Mouse (Mus musculus): ENCODE results near the gene Zfp644. TPM values are rescaled to one million over a fixed set of nuclear protein-coding genes. Genes with fewer than 3 reads are reported as not detected.

The Zfp644 gene
- polyA plus RNA-seq, 1 experiment from 2014 or later: 86.4 TPM

- ATAC-seq (replicated peaks; ENCODE audit: low FRiP score) (no peak), DNase-seq (ENCODE audit: low spot score) (no peak)
- H3K4me2 ChIP-seq (ENCODE audit: low read depth, low read length, severe bottlenecking): no peak overlapping the region
- H3K9ac ChIP-seq (ENCODE audit: low read length): no peak overlapping the region
- H3K4me3 ChIP-seq (ENCODE audit: low read depth, low read length): no peak overlapping the region
- H3K9me3 ChIP-seq (ENCODE audit: control insufficient read depth, low read length): no peaks in the 10 kb centered on the region
- no peaks in the 10 kb centered on the region for H3K36me3 ChIP-seq (ENCODE audit: control insufficient read depth, insufficient read depth, low read length)
- H3K27me3 ChIP-seq (ENCODE audit: control insufficient read depth, insufficient read depth, low read length): no peaks in the 10 kb centered on the region
- H3K4me1 ChIP-seq (replicated peaks; ENCODE audit: control insufficient read depth, insufficient read depth, low read length): no peaks in the 10 kb centered on the region
- H3K27ac ChIP-seq (ENCODE audit: low read depth, low read length): no peak overlapping the region
- WGBS: 91% methylated on average over 5 of the region's 5 CpGs
Measured at GRCm38 (mm10) chr5:106604381-106604780, 92.7 kb downstream of the Zfp644 start.

DNA sequence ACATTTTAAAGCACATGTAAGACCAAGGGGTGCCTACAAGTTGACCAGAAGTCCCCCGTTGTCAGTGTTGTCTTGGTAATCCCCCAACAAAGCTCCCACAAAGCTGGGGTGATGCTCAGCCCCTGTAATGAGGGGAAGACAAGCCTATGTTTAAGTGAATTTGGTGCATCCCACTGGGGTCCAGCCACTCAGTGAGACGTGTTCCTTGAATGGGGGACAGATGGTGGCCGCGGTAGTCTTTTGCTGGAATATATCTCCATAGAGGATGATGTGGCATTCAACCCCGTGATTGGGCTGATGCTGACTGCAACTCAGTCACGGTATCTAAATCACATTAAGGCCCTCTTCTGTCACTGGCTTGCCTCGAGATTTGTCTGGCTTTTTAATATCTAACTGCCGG lies 97.6 kb downstream of the Zfp644 start:
- 83% methylated on average over 8 of the region's 8 CpGs for WGBS
- Histone ChIP-seq H3K9ac (ENCODE audit: low read length) (no peak overlapping the region), H3K27me3 (ENCODE audit: control insufficient read depth, insufficient read depth, low read length) (no peaks in the 10 kb centered on the region), H3K27ac (ENCODE audit: low read depth, low read length) (no peak overlapping the region), H3K9me3 (ENCODE audit: control insufficient read depth, low read length) (no peaks in the 10 kb centered on the region), H3K4me3 (ENCODE audit: low read depth, low read length) (no peak overlapping the region), H3K36me3 (ENCODE audit: control insufficient read depth, insufficient read depth, low read length) (no peaks in the 10 kb centered on the region), H3K4me2 (ENCODE audit: low read depth, low read length, severe bottlenecking) (no peak overlapping the region), H3K4me1 (replicated peaks; ENCODE audit: control insufficient read depth, insufficient read depth, low read length) (no peaks in the 10 kb centered on the region)
- DNase-seq (ENCODE audit: low spot score): no peak
- no peak for ATAC-seq (replicated peaks; ENCODE audit: low FRiP score)

GRCm38 (mm10) chr5:106597472-106597871 lies 99.6 kb downstream of the Zfp644 start:
- Histone ChIP-seq H3K4me1 (replicated peaks; ENCODE audit: control insufficient read depth, insufficient read depth, low read length) (no peaks in the 10 kb centered on the region), H3K9me3 (ENCODE audit: control insufficient read depth, low read length) (no peaks in the 10 kb centered on the region), H3K4me3 (ENCODE audit: low read depth, low read length) (no peak overlapping the region), H3K4me2 (ENCODE audit: low read depth, low read length, severe bottlenecking) (no peak overlapping the region), H3K27ac (ENCODE audit: low read depth, low read length) (no peak overlapping the region), H3K9ac (ENCODE audit: low read length) (no peak overlapping the region), H3K27me3 (ENCODE audit: control insufficient read depth, insufficient read depth, low read length) (no peaks in the 10 kb centered on the region), H3K36me3 (ENCODE audit: control insufficient read depth, insufficient read depth, low read length) (no peaks in the 10 kb centered on the region)
- DNase-seq (ENCODE audit: low spot score): no peak
- no peak for ATAC-seq (replicated peaks; ENCODE audit: low FRiP score)
- 95% methylated on average over 2 of the region's 2 CpGs for WGBS

GRCm38 (mm10) chr5:106594388-106594787 lies 102.7 kb downstream of the Zfp644 start:
- H3K9me3 ChIP-seq (ENCODE audit: control insufficient read depth, low read length): no peaks in the 10 kb centered on the region
- H3K36me3 ChIP-seq (ENCODE audit: control insufficient read depth, insufficient read depth, low read length): no peaks in the 10 kb centered on the region; the same call in 1 of the 2 replicates
- ATAC-seq (replicated peaks; ENCODE audit: low FRiP score): no peak
- no peak for DNase-seq (ENCODE audit: low spot score)
- H3K9ac ChIP-seq (ENCODE audit: low read length): no peak overlapping the region
- H3K27me3 ChIP-seq (ENCODE audit: control insufficient read depth, insufficient read depth, low read length): no peaks in the 10 kb centered on the region
- no peak overlapping the region for H3K27ac ChIP-seq (ENCODE audit: low read depth, low read length)
- no peak overlapping the region for H3K4me3 ChIP-seq (ENCODE audit: low read depth, low read length)
- H3K4me1 ChIP-seq (replicated peaks; ENCODE audit: control insufficient read depth, insufficient read depth, low read length): no peaks in the 10 kb centered on the region
- no peak overlapping the region for H3K4me2 ChIP-seq (ENCODE audit: low read depth, low read length, severe bottlenecking)

DNA sequence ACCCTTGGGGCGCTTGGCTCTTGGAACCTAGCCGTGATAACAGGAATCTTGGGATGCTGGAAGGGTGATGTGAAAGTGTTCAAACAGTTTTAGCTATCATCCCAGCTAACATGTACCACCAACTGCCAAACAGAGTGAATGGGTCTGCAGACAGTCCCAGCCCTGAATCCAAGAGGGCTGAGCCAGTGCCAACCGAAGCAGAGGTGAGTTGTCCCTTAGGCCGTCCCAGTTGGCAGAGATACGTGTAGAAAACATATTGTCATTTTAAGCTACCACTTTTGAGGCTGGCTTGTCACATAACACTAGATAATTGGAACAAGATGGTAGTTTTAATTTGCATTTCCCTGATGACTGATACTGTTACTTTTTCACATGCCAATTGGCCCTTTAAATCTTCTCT lies 106.4 kb downstream of the Zfp644 start:
- no peaks in the 10 kb centered on the region for H3K9me3 ChIP-seq (ENCODE audit: control insufficient read depth, low read length)
- H3K27me3 ChIP-seq (ENCODE audit: control insufficient read depth, insufficient read depth, low read length): no peaks in the 10 kb centered on the region
- DNase-seq (ENCODE audit: low spot score): no peak
- no peak overlapping the region for H3K4me2 ChIP-seq (ENCODE audit: low read depth, low read length, severe bottlenecking)
- H3K4me3 ChIP-seq (ENCODE audit: low read depth, low read length): no peak overlapping the region
- no peak overlapping the region for H3K27ac ChIP-seq (ENCODE audit: low read depth, low read length)
- H3K36me3 ChIP-seq (ENCODE audit: control insufficient read depth, insufficient read depth, low read length): no peaks in the 10 kb centered on the region; the same call in 1 of the 2 replicates
- no peaks in the 10 kb centered on the region for H3K4me1 ChIP-seq (replicated peaks; ENCODE audit: control insufficient read depth, insufficient read depth, low read length)
- 93% methylated on average over 5 of the region's 5 CpGs for WGBS
- ATAC-seq (replicated peaks; ENCODE audit: low FRiP score): no peak
- H3K9ac ChIP-seq (ENCODE audit: low read length): no peak overlapping the region

DNA sequence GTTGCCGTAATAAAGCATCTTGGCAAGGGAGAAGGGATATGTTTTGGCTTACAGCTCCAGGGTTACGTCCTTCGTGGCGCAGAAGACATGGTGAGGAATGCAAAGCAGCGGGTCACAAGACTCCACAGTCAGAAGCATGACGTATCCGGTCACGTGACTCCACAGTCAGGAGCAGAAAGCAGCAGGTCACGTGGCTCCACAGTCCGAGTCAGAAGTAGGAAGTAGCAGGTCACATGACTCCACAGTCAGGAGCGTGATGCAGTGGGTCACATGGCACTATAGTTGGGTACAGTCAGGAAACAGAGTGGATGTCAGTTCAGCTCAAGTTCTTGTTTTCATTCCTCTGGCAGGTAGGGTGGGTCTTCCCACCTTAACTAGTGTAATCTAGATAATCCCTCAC lies 107.4 kb downstream of the Zfp644 start:
- no peaks in the 10 kb centered on the region; the same call in 1 of the 2 replicates for H3K36me3 ChIP-seq (ENCODE audit: control insufficient read depth, insufficient read depth, low read length)
- DNase-seq (ENCODE audit: low spot score): no peak
- no peaks in the 10 kb centered on the region for H3K9me3 ChIP-seq (ENCODE audit: control insufficient read depth, low read length)
- H3K4me2 ChIP-seq (ENCODE audit: low read depth, low read length, severe bottlenecking): no peak overlapping the region
- H3K27ac ChIP-seq (ENCODE audit: low read depth, low read length): no peak overlapping the region
- no peak overlapping the region for H3K9ac ChIP-seq (ENCODE audit: low read length)
- no peak for ATAC-seq (replicated peaks; ENCODE audit: low FRiP score)
- no peaks in the 10 kb centered on the region for H3K4me1 ChIP-seq (replicated peaks; ENCODE audit: control insufficient read depth, insufficient read depth, low read length)
- no peaks in the 10 kb centered on the region; the same call in 1 of the 2 replicates for H3K27me3 ChIP-seq (ENCODE audit: control insufficient read depth, insufficient read depth, low read length)
- H3K4me3 ChIP-seq (ENCODE audit: low read depth, low read length): no peak overlapping the region
- WGBS: 93% methylated on average over 11 of the region's 11 CpGs

GRCm38 (mm10) chr5:106589006-106589405 lies 108.1 kb downstream of the Zfp644 start:
- Histone ChIP-seq H3K4me1 (replicated peaks; ENCODE audit: control insufficient read depth, insufficient read depth, low read length) (no peaks in the 10 kb centered on the region), H3K27me3 (ENCODE audit: control insufficient read depth, insufficient read depth, low read length) (peaks cover 2% of the 10 kb centered on the region), H3K4me3 (ENCODE audit: low read depth, low read length) (no peak overlapping the region), H3K27ac (ENCODE audit: low read depth, low read length) (no peak overlapping the region), H3K9me3 (ENCODE audit: control insufficient read depth, low read length) (no peaks in the 10 kb centered on the region), H3K9ac (ENCODE audit: low read length) (no peak overlapping the region), H3K36me3 (ENCODE audit: control insufficient read depth, insufficient read depth, low read length) (no peaks in the 10 kb centered on the region; the same call in 1 of the 2 replicates), H3K4me2 (ENCODE audit: low read depth, low read length, severe bottlenecking) (no peak overlapping the region)
- WGBS: 93% methylated on average over 9 of the region's 9 CpGs
- DNase-seq (ENCODE audit: low spot score): no peak
- ATAC-seq (replicated peaks; ENCODE audit: low FRiP score): no peak

GRCm38 (mm10) chr5:106580943-106581342 lies 116.1 kb downstream of the Zfp644 start:
- Histone ChIP-seq H3K9me3 (ENCODE audit: control insufficient read depth, low read length) (no peaks in the 10 kb centered on the region), H3K4me2 (ENCODE audit: low read depth, low read length, severe bottlenecking) (no peak overlapping the region), H3K4me3 (ENCODE audit: low read depth, low read length) (no peak overlapping the region), H3K36me3 (ENCODE audit: control insufficient read depth, insufficient read depth, low read length) (no peaks in the 10 kb centered on the region), H3K27ac (ENCODE audit: low read depth, low read length) (no peak overlapping the region), H3K27me3 (ENCODE audit: control insufficient read depth, insufficient read depth, low read length) (peaks cover 34% of the 10 kb centered on the region), H3K9ac (ENCODE audit: low read length) (no peak overlapping the region), H3K4me1 (replicated peaks; ENCODE audit: control insufficient read depth, insufficient read depth, low read length) (peaks cover 5% of the 10 kb centered on the region; the same call in 1 of the 2 replicates)
- 86% methylated on average over 7 of the region's 7 CpGs for WGBS
- no peak for DNase-seq (ENCODE audit: low spot score)
- ATAC-seq (replicated peaks; ENCODE audit: low FRiP score): no peak

GRCm38 (mm10) chr5:106577237-106577888 lies 119.7 kb downstream of the Zfp644 start:
- H3K4me2 ChIP-seq (ENCODE audit: low read depth, low read length, severe bottlenecking): no peak overlapping the region
- no peaks in the 10 kb centered on the region for H3K9me3 ChIP-seq (ENCODE audit: control insufficient read depth, low read length)
- DNase-seq (ENCODE audit: low spot score): peak; percentile 74
- H3K27ac ChIP-seq (ENCODE audit: low read depth, low read length): no peak overlapping the region
- peak; percentile 88 for ATAC-seq (replicated peaks; ENCODE audit: low FRiP score)
- H3K27me3 ChIP-seq (ENCODE audit: control insufficient read depth, insufficient read depth, low read length): peaks cover 47% of the 10 kb centered on the region
- H3K4me3 ChIP-seq (ENCODE audit: low read depth, low read length): no peak overlapping the region
- 25% methylated on average over 9 of the region's 9 CpGs for WGBS
- H3K9ac ChIP-seq (ENCODE audit: low read length): no peak overlapping the region
- no peaks in the 10 kb centered on the region for H3K36me3 ChIP-seq (ENCODE audit: control insufficient read depth, insufficient read depth, low read length)
- peaks cover 9% of the 10 kb centered on the region; the same call in 1 of the 2 replicates for H3K4me1 ChIP-seq (replicated peaks; ENCODE audit: control insufficient read depth, insufficient read depth, low read length)
